In the genomic region with DNA sequence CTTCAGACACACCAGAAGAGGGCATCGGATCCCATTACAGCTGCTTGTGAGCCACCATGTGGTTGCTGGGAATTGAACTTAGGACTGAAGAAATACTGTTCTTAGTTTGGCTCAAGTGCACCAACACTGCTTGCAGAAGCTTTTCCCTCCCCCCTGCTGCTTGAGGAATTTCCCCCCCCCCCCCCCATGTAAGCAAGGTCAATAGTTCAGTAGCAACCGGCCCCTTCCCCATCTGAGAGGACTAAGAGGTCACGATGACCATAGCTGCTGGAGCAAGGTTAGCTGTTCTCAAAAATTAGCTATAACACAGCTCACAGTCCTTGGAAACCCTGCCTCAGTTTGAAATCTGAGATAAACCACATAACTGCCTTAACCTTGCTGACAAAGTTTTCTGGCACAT, we compare ENCODE assay signal across 22 mouse cellular contexts. TPM values are rescaled to one million over a fixed set of nuclear protein-coding genes. Genes with fewer than 3 reads are reported as not detected.
DNase-seq lines count a peak whose midpoint lies in the region; ATAC-seq and TF ChIP-seq lines count a peak whose summit lies in the region.
"Had no signal": no experiment of that assay in that cellular context is flagged by ENCODE, and none has a peak within 500 bp of the region (broad histone marks: within the 10 kb centered on the region; RNA-seq: fewer than 3 reads in every experiment).

No protein-coding gene starts in this region.

- H3K4me1 ChIP-seq in hindbrain, embryonic 10.5 days (replicated peaks) = peaks cover 11% of the 10 kb centered on the region; the same call in 1 of the 2 replicates
- H3K4me1 ChIP-seq in hindbrain, postnatal 0 days (ENCODE audit: insufficient read depth, low read length) = no peaks in the 10 kb centered on the region
- H3K4me1 ChIP-seq in thymus, adult 2 months (replicated peaks; ENCODE audit: control insufficient read depth, insufficient read depth, low read length) = no peaks in the 10 kb centered on the region

- peak; percentile 22 for DNase-seq in hindbrain, embryonic 10.5 days (ENCODE audit: low spot score)
- no peak for DNase-seq in hindbrain, postnatal 0 days (ENCODE audit: low spot score)
- DNase-seq in R1 (ENCODE audit: low read depth, low spot score) = peak; percentile 56
- peak; percentile 60 for DNase-seq in yolk sac, embryonic 10.5 days (ENCODE audit: low spot score)
- DNase-seq in thymus, adult 2 months = no peak
- DNase-seq in ovary, postnatal 10 days (ENCODE audit: low spot score) = no peak
- DNase-seq: adrenal gland, adult 2 months; adrenal gland, adult 8-10 months; adrenal gland, postnatal 10 days; adrenal gland, postnatal 14 days; adrenal gland, postnatal 25 days; adrenal gland, postnatal 36 days; B cell, adult 2 months; cerebellum, adult 11 months; cerebellum, adult 11-12 months; cerebellum, adult 18-20 months; cerebellum, adult 2 months had no signal

- no peak overlapping the region for H3K4me2 ChIP-seq in hindbrain, postnatal 0 days (ENCODE audit: low read depth, low read length)

- H3K36me3 ChIP-seq in hindbrain, embryonic 10.5 days = peaks cover 73% of the 10 kb centered on the region
- peaks cover 27% of the 10 kb centered on the region for H3K36me3 ChIP-seq in hindbrain, postnatal 0 days (ENCODE audit: insufficient read depth, low read length)
- H3K36me3 ChIP-seq in thymus, adult 2 months (ENCODE audit: control insufficient read depth, insufficient read depth, low read length) = peaks cover 24% of the 10 kb centered on the region; the same call in 1 of the 2 replicates

- no peaks in the 10 kb centered on the region for H3K27me3 ChIP-seq in hindbrain, embryonic 10.5 days (ENCODE audit: insufficient read depth, poor library complexity, severe bottlenecking)
- no peaks in the 10 kb centered on the region for H3K27me3 ChIP-seq in hindbrain, postnatal 0 days (ENCODE audit: insufficient read depth, low read length)
- H3K27me3 ChIP-seq in thymus, adult 2 months (ENCODE audit: control insufficient read depth, insufficient read depth, low read length) = no peaks in the 10 kb centered on the region
- H3K27me3 ChIP-seq: CH12.LX, Patski had no signal

- 62% methylated on average over 3 of the region's 3 CpGs for WGBS in hindbrain, embryonic 10.5 days
- WGBS in hindbrain, postnatal 0 days = 59% methylated on average over 3 of the region's 3 CpGs
- WGBS in thymus, adult 2 months = 100% methylated on average over 3 of the region's 3 CpGs

- no peak for TF ChIP-seq POLR2A in thymus, adult 2 months (IDR thresholded peaks at IDR 0.05; ENCODE audit: control insufficient read depth, extremely low read depth, insufficient read depth, low read length, poor library complexity)

- H3K9ac ChIP-seq in hindbrain, postnatal 0 days (replicated peaks; ENCODE audit: low read length) = no peak overlapping the region

- TF ChIP-seq CTCF in hindbrain, postnatal 0 days (IDR thresholded peaks at IDR 0.05; ENCODE audit: low read depth) = no peak
- no peak for TF ChIP-seq CTCF in thymus, adult 2 months (IDR thresholded peaks at IDR 0.05; ENCODE audit: borderline replicate concordance, control insufficient read depth, extremely low read depth, insufficient read depth, low read length, poor library complexity)

- ATAC-seq in hindbrain, postnatal 0 days = no peak
- ATAC-seq: activated CD4-positive, CD25-positive, alpha-beta regulatory T cell, adult 4 months; CD4-positive, CD25-positive, alpha-beta regulatory T cell, adult 4 months; Patski had no signal

- no peak overlapping the region for H3K27ac ChIP-seq in hindbrain, embryonic 10.5 days
- H3K27ac ChIP-seq in hindbrain, postnatal 0 days = no peak overlapping the region
- no peak overlapping the region for H3K27ac ChIP-seq in thymus, adult 2 months (ENCODE audit: control insufficient read depth, insufficient read depth, low read length)

- no peaks in the 10 kb centered on the region for H3K9me3 ChIP-seq in hindbrain, embryonic 10.5 days
- H3K9me3 ChIP-seq in hindbrain, postnatal 0 days (ENCODE audit: low read length) = no peaks in the 10 kb centered on the region
- H3K9me3 ChIP-seq: G1E had no signal

- no peak overlapping the region for H3K4me3 ChIP-seq in hindbrain, embryonic 10.5 days
- no peak overlapping the region for H3K4me3 ChIP-seq in hindbrain, postnatal 0 days (ENCODE audit: low read length)
- H3K4me3 ChIP-seq in thymus, adult 2 months (ENCODE audit: control insufficient read depth, insufficient read depth, low read length) = no peak overlapping the region

RNA-seq across cellular contexts. Expression of a gene that starts 18.2 kb away (rescaled TPM):
- polyA plus RNA-seq in hindbrain, embryonic 10.5 days (2016; fragmentation: Nextera tagmentation; extraction: Ambion mirVana) = 135 and 149 TPM in 2 replicates
- 69.1 and 71.5 TPM in 2 replicates for total RNA-seq in hindbrain, postnatal 0 days (2014; rRNA removed)
- 106 and 116 TPM in 2 replicates for polyA plus RNA-seq in hindbrain, postnatal 0 days (2015; fragmentation: Nextera tagmentation; extraction: Ambion mirVana)
- 46.4 and 53.9 TPM in 2 replicates for polyA plus RNA-seq in thymus, adult 2 months (2012; rRNA removed)

RNA-seq across cellular contexts. Expression of a gene that starts 27.5 kb away (rescaled TPM):
- polyA plus RNA-seq in hindbrain, embryonic 10.5 days (2016; fragmentation: Nextera tagmentation; extraction: Ambion mirVana) = 2.8 and 3.3 TPM in 2 replicates
- total RNA-seq in hindbrain, postnatal 0 days (2014; rRNA removed) = 2.6 and 5.0 TPM in 2 replicates
- 1.2 and 1.9 TPM in 2 replicates for polyA plus RNA-seq in hindbrain, postnatal 0 days (2015; fragmentation: Nextera tagmentation; extraction: Ambion mirVana)
- 2.2 and 2.3 TPM in 2 replicates for polyA plus RNA-seq in thymus, adult 2 months (2012; rRNA removed)

RNA-seq across cellular contexts. Expression of a gene that starts 27.6 kb away (rescaled TPM):
- polyA plus RNA-seq in hindbrain, embryonic 10.5 days (2016; fragmentation: Nextera tagmentation; extraction: Ambion mirVana) = 107 TPM in 2 replicates
- total RNA-seq in hindbrain, postnatal 0 days (2014; rRNA removed) = 22.2 and 29.4 TPM in 2 replicates
- polyA plus RNA-seq in hindbrain, postnatal 0 days (2015; fragmentation: Nextera tagmentation; extraction: Ambion mirVana) = 71.3 and 73.8 TPM in 2 replicates
- polyA plus RNA-seq in thymus, adult 2 months (2012; rRNA removed) = 36.8 and 37.2 TPM in 2 replicates

Comparison
In these comparisons a context has a peak if more than half of its experiments do, and no peak if none do; other contexts are left out.
1. DNase-seq: peak in hindbrain, embryonic 10.5 days (single experiment), R1 (single experiment) and yolk sac, embryonic 10.5 days (single experiment); none in hindbrain, postnatal 0 days (single experiment), thymus, adult 2 months (single experiment) and ovary, postnatal 10 days (single experiment).